Mouse (Mus musculus): ENCODE measurements around the gene Dhx35. TPM values are rescaled to one million over a fixed set of nuclear protein-coding genes. Genes with fewer than 3 reads are reported as not detected.
A peak's percentile ranks its signal among the peaks of the same experiment; 100 is the strongest.

Dhx35 gene
- total and polyA plus RNA-seq, 2 experiments from 2014 or later = 10.0 to 30.7 TPM

- peaks cover 31% of the 10 kb centered on the region for H3K36me3 ChIP-seq (ENCODE audit: insufficient read depth, low read length)
- H3K4me2 ChIP-seq (ENCODE audit: low read depth, low read length) = no peak overlapping the region
These were observed 38.6 kb downstream of the Dhx35 start for GRCm38 (mm10) chr2:158833221-158833620.

GRCm38 (mm10) chr2:158833645-158834044 lies 39.0 kb downstream of the Dhx35 start:
- DNase-seq (ENCODE audit: low spot score) = peak; percentile 56
- 44% methylated on average over 2 of the region's 2 CpGs for WGBS
- Histone ChIP-seq H3K27ac (peak overlapping the region; percentile 71), H3K9ac (replicated peaks; ENCODE audit: low read length) (no peak overlapping the region), H3K4me2 (ENCODE audit: low read depth, low read length) (no peak overlapping the region), H3K27me3 (ENCODE audit: insufficient read depth, low read length) (no peaks in the 10 kb centered on the region), H3K4me1 (ENCODE audit: insufficient read depth, low read length) (no peaks in the 10 kb centered on the region), H3K4me3 (ENCODE audit: low read length) (no peak overlapping the region), H3K9me3 (ENCODE audit: low read length) (no peaks in the 10 kb centered on the region), H3K36me3 (ENCODE audit: insufficient read depth, low read length) (peaks cover 31% of the 10 kb centered on the region)
- ATAC-seq = peak; percentile 78
- TF ChIP-seq CTCF (IDR thresholded peaks at IDR 0.05; ENCODE audit: low read depth) = no peak

More at GRCm38 (mm10) chr2:158833221-158833620, 38.6 kb downstream of the Dhx35 start:
- Histone ChIP-seq H3K9ac (replicated peaks; ENCODE audit: low read length) (no peak overlapping the region), H3K27ac (peak overlapping the region; percentile 71), H3K4me3 (ENCODE audit: low read length) (no peak overlapping the region), H3K4me1 (ENCODE audit: insufficient read depth, low read length) (no peaks in the 10 kb centered on the region), H3K27me3 (ENCODE audit: insufficient read depth, low read length) (no peaks in the 10 kb centered on the region), H3K9me3 (ENCODE audit: low read length) (no peaks in the 10 kb centered on the region)
- WGBS = 28% methylated on average over 5 of the region's 5 CpGs
- DNase-seq (ENCODE audit: low spot score) = peak; percentile 59
- ATAC-seq = peak; percentile 88
- TF ChIP-seq CTCF (IDR thresholded peaks at IDR 0.05; ENCODE audit: low read depth) = no peak

GRCm38 (mm10) chr2:158843287-158843686 lies 48.7 kb downstream of the Dhx35 start:
- Histone ChIP-seq H3K9ac (replicated peaks; ENCODE audit: low read length) (no peak overlapping the region), H3K4me2 (ENCODE audit: low read depth, low read length) (no peak overlapping the region), H3K4me3 (ENCODE audit: low read length) (no peak overlapping the region), H3K27ac (no peak overlapping the region), H3K27me3 (ENCODE audit: insufficient read depth, low read length) (no peaks in the 10 kb centered on the region), H3K36me3 (ENCODE audit: insufficient read depth, low read length) (0 out of 2 replicates have a peak, but pooled peaks cover 9% of the 10 kb centered on the region), H3K4me1 (ENCODE audit: insufficient read depth, low read length) (no peaks in the 10 kb centered on the region), H3K9me3 (ENCODE audit: low read length) (no peaks in the 10 kb centered on the region)
- no peak for TF ChIP-seq CTCF (IDR thresholded peaks at IDR 0.05; ENCODE audit: low read depth)
- ATAC-seq (no peak), DNase-seq (ENCODE audit: low spot score) (no peak)
- WGBS = 81% methylated on average over 5 of the region's 5 CpGs

- no peaks in the 10 kb centered on the region for H3K4me1 ChIP-seq (ENCODE audit: insufficient read depth, low read length)
- no peaks in the 10 kb centered on the region for H3K9me3 ChIP-seq (ENCODE audit: low read length)
- no peak overlapping the region for H3K4me2 ChIP-seq (ENCODE audit: low read depth, low read length)
- WGBS = 73% methylated on average over 5 of the region's 5 CpGs
- no peak for TF ChIP-seq CTCF (IDR thresholded peaks at IDR 0.05; ENCODE audit: low read depth)
- no peak overlapping the region for H3K27ac ChIP-seq
- ATAC-seq = no peak
- H3K36me3 ChIP-seq (ENCODE audit: insufficient read depth, low read length) = 0 out of 2 replicates have a peak, but pooled peaks cover 9% of the 10 kb centered on the region
- DNase-seq (ENCODE audit: low spot score) = no peak
- H3K27me3 ChIP-seq (ENCODE audit: insufficient read depth, low read length) = no peaks in the 10 kb centered on the region
- no peak overlapping the region for H3K4me3 ChIP-seq (ENCODE audit: low read length)
- H3K9ac ChIP-seq (replicated peaks; ENCODE audit: low read length) = no peak overlapping the region
These were observed 50.4 kb downstream of the Dhx35 start for GRCm38 (mm10) chr2:158845031-158845430.

- WGBS = 63% methylated on average over 2 of the region's 2 CpGs
- TF ChIP-seq CTCF (IDR thresholded peaks at IDR 0.05; ENCODE audit: low read depth) = no peak
- H3K4me1 ChIP-seq (ENCODE audit: insufficient read depth, low read length) = no peaks in the 10 kb centered on the region
- 0 out of 2 replicates have a peak, but pooled peaks cover 7% of the 10 kb centered on the region for H3K36me3 ChIP-seq (ENCODE audit: insufficient read depth, low read length)
- no peak overlapping the region for H3K27ac ChIP-seq
- H3K27me3 ChIP-seq (ENCODE audit: insufficient read depth, low read length) = no peaks in the 10 kb centered on the region
- no peak overlapping the region for H3K4me2 ChIP-seq (ENCODE audit: low read depth, low read length)
- H3K9ac ChIP-seq (replicated peaks; ENCODE audit: low read length) = no peak overlapping the region
- DNase-seq (ENCODE audit: low spot score) (no peak), ATAC-seq (no peak)
- no peaks in the 10 kb centered on the region for H3K9me3 ChIP-seq (ENCODE audit: low read length)
- no peak overlapping the region for H3K4me3 ChIP-seq (ENCODE audit: low read length)
These were observed 51.6 kb downstream of the Dhx35 start for GRCm38 (mm10) chr2:158846208-158846607.

GRCm38 (mm10) chr2:158847991-158848390 lies 53.4 kb downstream of the Dhx35 start:
- no peak for TF ChIP-seq CTCF (IDR thresholded peaks at IDR 0.05; ENCODE audit: low read depth)
- Histone ChIP-seq H3K36me3 (ENCODE audit: insufficient read depth, low read length) (peaks cover 6% of the 10 kb centered on the region; the same call in 1 of the 2 replicates), H3K4me2 (ENCODE audit: low read depth, low read length) (no peak overlapping the region), H3K9ac (replicated peaks; ENCODE audit: low read length) (no peak overlapping the region), H3K4me3 (ENCODE audit: low read length) (no peak overlapping the region), H3K9me3 (ENCODE audit: low read length) (no peaks in the 10 kb centered on the region), H3K4me1 (ENCODE audit: insufficient read depth, low read length) (no peaks in the 10 kb centered on the region), H3K27me3 (ENCODE audit: insufficient read depth, low read length) (no peaks in the 10 kb centered on the region), H3K27ac (no peak overlapping the region)
- DNase-seq (ENCODE audit: low spot score) = no peak
- no peak for ATAC-seq
- 91% methylated on average over 3 of the region's 3 CpGs for whole genome bisulfite sequencing

- Histone ChIP-seq H3K4me2 (ENCODE audit: low read depth, low read length) (no peak overlapping the region), H3K9ac (replicated peaks; ENCODE audit: low read length) (no peak overlapping the region), H3K4me3 (ENCODE audit: low read length) (no peak overlapping the region), H3K36me3 (ENCODE audit: insufficient read depth, low read length) (peaks cover 6% of the 10 kb centered on the region; the same call in 1 of the 2 replicates), H3K27ac (no peak overlapping the region), H3K27me3 (ENCODE audit: insufficient read depth, low read length) (no peaks in the 10 kb centered on the region), H3K9me3 (ENCODE audit: low read length) (no peaks in the 10 kb centered on the region), H3K4me1 (ENCODE audit: insufficient read depth, low read length) (no peaks in the 10 kb centered on the region)
- 79% methylated on average over 8 of the region's 9 CpGs for WGBS
- ATAC-seq (no peak), DNase-seq (ENCODE audit: low spot score) (no peak)
- no peak for TF ChIP-seq CTCF (IDR thresholded peaks at IDR 0.05; ENCODE audit: low read depth)
These were observed 54.8 kb downstream of the Dhx35 start for GRCm38 (mm10) chr2:158849416-158849815.

All from hindbrain, postnatal 0 days (tissue).